Mouse (Mus musculus) testis, adult 2 months (tissue): ENCODE data around the gene Filip1.

Experiments
- CTCF ChIP-seq: fragments of 200-500 bp; IDR thresholded peaks from 2 replicates; pipeline ENCODE4 v1.5.1; 2012; ENCODE audit warnings: low read depth, mild to moderate bottlenecking, inconsistent platforms, low read length, moderate library complexity; ENCODE audit not compliant: control insufficient read depth, insufficient read depth, insufficient replicate concordance
- POLR2A ChIP-seq: fragments of 200-500 bp; IDR thresholded peaks from 2 replicates; pipeline ENCODE4 v1.6.1; 2012; ENCODE audit warnings: low read depth, mild to moderate bottlenecking, inconsistent platforms, low read length, moderate library complexity; ENCODE audit not compliant: control insufficient read depth

DNA sequence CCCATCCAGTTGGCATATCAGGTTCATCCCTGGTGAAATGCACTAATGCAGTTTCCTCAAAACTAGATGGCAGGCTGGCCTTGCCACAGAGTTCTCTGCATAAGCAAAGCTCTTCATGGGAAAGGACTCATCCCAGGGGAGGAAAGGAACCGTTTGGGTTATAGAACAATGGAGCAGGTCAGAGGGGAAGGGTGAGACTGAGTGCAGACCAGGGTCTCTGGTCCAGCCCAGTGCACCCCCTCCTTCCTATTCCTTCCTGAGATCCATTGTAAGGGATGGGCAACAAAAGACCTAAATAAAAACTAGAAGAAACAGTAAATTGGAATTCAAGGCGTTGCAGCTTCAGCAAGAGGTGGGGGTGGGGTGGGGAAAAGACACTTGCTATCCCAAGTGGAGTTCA is 140.1 kb downstream of the Filip1 start:
- TF ChIP-seq CTCF = no peak
- TF ChIP-seq POLR2A = no peak
